Mouse (Mus musculus) ES-CJ7 (cell line): ENCODE data around the gene Gpx5.
A peak's percentile ranks its signal among the peaks of the same experiment; 100 is the strongest.

Experiments used
- DNase-seq: peaks from one replicate; pipeline ENCODE4 v3.0.0; 2011; ENCODE audit warnings: low read depth, low spot score

Gpx5 gene

DNA sequence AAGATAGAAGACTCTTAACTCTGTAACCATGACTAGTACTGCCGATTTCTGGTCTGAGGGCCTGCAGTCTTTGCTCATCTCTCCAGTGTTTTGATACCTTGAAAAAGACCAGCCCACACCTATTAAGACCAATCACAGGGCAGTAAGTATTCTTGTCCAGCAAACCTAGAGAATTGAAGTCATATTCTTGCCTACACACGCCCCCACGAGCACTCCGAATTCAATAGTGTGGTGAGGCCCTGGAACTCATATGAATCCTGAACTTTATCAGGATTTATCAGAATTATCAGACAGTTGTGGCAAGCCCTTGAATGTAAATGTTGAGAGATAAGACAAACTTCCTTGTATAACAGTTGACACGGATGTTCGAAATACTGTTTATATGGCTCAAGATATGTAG lies at the start of gene Gpx5:
TSS of gene Gpx5 (minus strand) at position 101 of the 400 bp plus-strand sequence.
- DNase-seq: no peak

DNA sequence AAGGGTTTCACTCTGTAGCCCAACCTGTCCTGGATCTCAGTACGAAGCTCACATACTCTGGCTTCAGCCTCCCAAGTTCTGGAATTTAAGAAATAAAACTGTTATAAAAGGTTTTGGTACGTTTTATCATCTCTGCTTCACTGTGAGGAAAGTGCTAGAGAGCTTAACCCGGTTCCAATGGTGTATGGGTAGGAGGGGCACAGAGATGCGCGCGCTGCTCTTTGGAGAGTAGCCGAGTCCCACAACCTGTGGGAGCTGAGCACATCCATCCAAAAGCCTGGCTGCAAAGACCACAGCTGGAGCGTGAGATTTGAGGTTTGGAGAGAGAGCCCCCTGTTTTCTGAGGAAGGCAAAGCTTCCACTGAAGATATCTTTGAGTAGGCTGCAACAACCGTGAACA lies 34.9 kb upstream of the Gpx5 start:
- peak; percentile 87 for DNase-seq

DNA sequence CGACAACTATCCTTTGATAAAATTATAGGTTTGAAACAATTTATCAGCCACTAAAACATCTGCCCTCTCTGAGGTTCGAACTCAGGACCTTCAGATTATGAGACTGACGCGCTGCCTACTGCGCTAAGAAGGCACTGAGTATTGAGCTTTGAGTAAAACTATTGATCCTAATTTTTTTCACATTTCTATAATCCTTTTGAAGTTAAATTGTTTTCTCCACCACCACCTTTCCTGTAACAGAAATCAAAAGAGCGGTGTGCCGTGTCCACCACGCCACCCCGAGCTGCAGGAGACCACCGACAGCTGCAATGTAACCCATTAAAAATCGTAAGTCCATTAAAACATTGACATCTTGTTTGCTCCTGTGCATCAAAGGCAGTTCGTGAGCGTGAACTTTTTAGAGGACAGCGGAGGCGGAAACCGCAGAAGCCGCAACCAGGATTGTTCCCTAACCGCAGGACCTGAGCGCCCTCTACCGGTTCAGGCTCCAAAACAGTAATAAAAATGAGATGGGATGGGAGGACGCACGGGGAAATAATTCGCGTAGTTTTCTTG lies 34.2 kb upstream of the Gpx5 start:
- DNase-seq: peak; percentile 90

DNA sequence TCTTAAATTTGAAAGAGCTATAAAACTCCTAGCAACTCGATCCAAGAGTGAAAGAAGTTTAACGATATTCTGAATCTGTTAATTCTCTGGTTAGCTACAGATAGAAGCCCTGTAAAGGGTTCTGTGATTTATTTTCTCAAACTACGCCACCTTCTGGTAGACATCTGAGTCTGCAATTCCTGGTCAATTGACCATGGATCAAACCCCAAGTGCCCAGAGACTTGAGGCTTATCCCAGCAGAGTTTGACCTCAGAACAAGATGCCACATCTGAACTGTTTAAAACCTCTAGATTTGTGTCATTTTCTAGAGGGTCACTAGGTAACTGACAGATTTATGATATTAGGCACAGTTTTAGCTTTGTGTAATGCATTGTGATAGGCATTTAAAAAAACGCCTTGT lies 33.7 kb upstream of the Gpx5 start:
- DNase-seq: peak; percentile 84

DNA sequence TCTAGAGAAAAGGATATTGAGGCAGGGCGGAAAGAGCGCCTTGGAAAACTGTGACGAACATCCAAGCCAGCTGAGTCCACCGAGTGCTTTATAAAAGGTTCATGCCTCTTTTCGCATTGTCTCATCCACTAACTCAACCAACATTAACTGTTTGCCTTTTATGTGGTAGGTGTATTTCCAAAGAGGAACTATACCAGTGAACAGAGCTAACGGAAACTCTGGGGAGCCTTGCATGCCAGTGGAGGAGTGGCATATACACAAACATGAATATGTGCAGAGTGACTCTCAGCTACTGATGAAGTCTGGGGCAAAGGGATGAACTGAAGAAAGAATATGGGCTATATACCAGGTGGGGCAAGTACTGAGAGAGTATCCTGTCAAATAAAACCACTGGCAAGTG lies 30.9 kb upstream of the Gpx5 start:
- DNase-seq: no peak

DNA sequence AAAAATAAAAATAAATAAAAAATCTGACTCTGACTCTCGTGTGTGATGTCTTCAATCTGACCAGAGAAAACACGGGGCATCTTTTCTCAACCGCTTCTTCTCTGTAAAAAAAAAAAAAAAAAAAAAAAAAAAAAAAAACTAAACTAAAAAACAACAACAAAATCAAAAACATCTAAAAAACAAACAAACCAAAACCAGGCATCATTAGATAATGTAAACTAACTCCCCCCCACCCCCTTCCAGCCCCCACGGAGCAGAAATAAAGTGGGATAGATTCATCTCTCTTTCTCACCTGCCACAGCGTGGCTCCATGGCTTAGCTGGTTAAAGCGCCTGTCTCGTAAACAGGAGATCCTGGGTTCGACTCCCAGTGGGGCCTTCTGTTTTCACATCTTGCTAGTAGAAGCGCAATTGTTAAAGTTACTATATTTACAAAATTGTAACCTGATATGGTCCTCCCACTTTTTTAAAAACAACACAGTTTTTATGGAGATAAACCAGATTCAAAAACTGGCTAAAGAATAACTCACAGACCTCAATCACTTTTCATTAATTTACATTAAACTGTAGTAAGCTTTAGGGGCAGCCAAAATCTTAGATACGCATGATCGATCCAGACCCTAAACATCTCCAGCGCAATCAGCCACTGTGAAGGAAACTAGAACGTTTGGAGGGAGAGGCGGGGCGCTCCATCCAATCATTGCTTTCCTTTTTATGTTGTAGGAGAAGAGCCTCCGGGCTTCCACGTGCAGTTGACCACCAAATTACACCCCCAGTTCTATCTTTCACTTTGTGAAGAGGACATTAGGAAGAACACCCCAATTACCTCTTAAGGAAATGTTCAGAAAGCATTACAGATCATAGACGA lies 30.2 kb upstream of the Gpx5 start:
- peak; percentile 82 for DNase-seq

DNA sequence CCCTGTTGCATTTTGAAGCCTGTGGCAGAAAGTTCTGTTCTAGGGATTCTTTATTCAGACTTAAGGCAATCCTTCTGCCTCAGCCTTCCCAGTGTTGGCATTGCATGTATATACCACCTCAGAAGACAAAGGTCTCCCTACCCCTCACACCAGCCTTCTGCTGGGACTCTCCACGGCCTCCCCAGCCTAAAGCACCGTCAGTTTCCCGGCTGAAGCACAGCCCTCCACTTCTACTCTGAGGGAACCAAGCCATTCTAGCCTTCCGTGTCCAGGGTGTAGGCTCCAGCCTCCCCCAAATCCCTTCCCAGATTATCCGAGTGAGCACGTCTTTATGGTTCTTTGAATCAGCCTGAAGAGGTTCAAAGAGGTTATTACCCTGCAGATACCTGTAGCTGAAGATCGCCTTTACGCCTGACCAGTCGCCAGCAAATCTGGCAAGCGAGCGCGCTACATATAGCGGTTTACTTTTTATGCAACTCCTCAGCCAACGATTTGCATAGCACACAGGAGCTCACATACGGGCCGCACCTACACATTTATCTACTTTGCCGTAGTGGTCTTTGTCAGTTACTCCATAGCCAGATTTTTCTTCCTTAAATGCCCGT lies 29.5 kb upstream of the Gpx5 start:
- DNase-seq: peak; percentile 31

DNA sequence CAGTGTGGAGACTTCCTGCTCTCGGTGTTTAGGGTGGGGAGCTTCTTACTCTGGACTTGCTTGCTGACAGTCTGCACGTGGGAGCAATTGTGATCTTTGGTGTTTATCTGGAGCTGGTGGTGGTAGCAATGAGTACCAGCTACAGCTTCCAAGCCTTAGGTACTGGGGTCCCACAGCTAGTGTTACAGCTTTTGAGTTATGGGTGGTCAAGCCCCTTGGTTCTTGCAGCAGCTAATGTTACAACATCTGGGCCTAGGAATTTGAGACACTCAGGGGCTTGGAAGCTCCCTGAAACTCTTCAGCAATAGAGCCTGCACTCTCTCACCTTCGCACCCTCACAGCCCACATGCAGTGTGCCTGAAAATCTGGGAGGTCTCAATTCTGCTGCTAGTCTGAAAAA lies 27.7 kb upstream of the Gpx5 start:
- no peak for DNase-seq

DNA sequence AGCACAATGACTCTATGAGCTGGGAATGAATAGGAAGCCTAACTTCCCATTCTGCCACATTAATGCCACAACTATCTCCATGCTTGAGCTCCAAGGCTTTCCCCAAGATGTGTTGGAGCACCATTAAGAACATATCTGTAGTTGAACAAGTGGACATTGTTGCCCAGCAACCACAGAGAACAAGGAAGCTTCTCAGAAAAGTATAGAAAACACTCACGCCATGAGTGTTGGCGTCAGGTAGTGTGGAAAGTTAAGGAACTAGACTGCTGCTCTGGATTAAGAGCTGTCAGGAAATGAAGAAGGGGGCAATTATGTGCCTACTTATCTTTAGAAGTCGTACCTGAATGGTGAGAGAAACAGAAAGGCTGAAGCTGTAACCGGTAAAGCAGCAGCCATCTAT lies 21.4 kb upstream of the Gpx5 start:
- DNase-seq: no peak

DNA sequence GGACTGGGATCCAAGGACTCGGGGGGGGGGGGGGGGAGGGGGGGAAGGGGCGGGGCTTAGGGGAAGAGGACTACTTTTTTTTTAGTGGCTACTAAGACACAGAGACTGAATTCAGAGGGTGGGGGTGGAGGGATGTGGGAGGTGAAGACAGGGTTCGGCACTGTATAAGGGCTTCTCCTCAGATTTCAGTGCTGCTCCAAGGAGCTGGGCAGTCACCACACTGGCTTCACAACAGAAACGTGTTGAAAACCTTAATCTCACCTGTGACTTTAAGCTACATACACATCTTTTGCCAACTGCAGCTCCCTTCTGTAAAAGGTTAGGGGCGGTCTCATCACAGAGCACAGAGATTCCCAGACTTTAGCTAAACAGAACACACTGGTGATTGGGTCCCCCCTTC lies 20.3 kb upstream of the Gpx5 start:
- DNase-seq: no peak

DNA sequence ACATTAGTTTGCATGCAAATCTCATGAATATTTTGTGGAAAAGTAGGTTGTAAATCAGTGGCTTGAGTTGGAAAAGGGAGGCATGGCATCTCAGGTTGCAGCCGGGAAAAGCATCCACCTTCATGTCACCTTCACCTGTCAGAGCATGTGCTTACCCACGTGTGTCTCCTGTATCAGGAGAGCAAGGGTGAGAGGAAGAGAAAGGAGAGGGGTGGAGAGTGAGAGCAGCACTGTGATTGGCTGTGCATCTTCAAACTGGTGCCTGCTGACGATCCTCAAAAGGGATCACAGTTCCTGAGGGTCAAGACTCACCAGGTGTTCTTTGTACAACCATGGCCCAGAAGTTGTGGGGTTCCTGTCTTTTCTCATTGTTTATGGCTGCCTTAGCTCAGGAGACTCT lies 19.4 kb upstream of the Gpx5 start, which contains the start of gene Gpx6:
TSS of gene Gpx6 (plus strand) at position 200 of the 400 bp plus-strand sequence.
- DNase-seq: peak; percentile 32

DNA sequence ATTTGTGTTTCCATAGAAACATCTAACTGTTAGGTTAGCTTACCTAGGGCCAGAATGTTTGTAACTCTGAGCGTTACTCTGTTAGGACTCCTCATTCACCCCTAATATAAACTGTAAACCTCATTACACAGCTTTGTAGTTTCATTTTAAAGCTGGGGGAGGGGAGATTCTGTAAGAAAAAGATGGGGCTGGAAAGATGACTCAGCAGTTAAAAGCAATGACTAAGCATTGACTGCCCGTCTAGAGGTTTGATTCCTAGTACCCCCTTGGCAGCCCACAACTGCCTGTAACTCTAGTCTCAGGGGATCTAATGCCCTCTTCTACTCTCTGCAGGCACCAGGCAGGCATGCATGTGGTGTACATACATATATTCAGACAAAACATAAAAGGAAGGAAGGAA lies 17.3 kb upstream of the Gpx5 start:
- DNase-seq: peak; percentile 26

DNA sequence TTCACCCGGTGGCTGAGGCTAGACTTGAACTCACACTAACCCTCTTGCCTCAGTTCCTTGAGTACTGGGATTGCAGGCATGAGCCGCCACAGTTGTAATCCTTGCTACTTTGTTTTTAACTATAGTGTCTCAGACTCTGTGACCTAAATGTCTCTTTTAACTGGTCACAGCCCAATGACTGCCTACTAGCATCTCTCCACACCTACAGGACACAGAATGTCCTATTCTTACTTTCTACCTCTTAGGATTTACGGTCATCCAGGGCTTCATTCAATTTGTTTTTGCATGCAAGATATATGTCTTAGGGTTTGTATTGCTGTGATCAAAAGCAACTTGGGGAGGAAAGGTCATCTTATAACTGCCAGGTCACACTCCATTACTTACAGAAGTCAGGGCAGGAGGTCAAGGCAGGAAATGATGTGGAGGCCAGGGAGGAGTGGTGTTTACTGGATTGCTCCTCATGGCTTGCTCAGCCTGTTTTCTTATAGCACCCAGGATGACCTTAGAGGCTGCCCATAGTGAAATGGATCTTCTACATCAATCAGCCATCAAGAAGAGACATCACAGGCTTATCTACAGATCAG lies 12.0 kb upstream of the Gpx5 start:
- DNase-seq: no peak

DNA sequence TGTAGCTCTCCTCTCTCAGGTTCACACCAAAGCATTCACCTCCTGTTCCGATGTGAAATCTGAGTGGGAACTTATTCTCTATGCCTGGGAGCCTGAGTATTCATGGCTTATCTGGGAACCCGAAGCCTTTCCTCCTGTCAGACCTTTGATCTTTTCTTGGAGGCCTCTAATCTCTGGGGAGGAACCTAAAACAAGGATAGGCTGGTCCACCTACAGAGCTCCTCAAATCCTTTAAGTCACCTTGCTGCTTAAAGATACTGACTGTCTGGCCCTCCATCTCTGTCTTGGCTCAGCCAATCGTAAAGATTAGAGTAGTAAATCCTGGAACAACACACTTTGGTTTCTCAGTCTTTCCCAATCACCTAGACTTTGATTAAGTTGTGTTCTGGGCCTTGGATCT lies 6.0 kb upstream of the Gpx5 start:
- DNase-seq: no peak

DNA sequence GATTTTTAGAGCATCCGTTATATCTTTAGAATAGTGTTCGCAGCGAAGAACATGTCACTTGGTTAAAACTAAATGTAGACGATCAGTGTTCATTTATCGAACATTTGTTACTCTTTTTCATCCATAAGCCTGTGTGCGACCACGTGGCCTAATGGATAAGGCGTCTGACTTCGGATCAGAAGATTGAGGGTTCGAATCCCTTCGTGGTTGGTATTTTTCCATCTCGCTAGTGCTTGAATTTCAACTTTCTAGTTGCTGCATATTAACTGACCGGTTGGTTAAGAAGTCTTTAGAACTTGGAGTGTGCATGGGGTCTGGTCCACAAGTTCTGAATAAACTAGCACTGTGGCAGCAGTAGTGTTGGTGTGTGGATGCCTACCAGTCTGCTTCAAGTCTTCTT lies 13.0 kb downstream of the Gpx5 start:
- DNase-seq: peak; percentile 93

DNA sequence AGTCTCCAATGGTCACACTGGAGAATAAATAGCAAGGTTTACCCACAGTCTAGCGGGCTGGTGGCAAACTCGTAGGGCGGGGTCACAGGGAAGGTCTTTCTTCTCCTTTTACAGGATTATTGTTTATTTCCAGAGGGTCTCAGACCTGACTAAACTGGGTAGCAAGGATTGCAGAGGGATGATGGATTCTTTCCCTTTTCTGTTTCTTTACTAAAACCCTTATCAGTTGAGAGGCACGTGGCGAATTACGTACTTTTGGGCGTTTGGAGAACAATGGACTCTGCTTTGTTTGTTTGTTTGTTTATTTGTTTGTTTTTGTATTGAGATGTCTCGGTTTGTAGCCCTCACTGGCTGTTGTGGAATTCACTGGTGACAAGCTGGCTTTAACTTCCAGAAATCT lies 13.5 kb downstream of the Gpx5 start:
- DNase-seq: no peak

DNA sequence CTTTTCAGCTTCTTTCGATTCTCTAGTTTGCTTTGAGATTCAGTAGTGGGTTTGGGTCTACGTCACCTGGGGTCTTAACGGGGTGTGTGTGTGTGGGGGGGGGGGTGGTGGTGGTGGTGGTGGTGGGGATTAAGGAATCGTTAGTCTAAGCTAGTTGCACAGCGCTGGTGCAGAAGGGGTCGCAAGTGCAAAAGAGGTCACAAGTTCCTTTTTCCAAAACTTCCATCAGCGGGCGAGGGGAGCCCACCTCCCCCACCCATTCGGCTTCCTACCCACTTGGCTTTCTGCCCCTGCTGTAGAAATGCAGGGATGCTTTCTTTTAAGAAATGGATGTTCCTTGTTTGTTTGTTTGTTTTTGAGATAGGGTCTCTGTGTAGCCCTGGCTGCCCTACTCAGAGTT lies 16.0 kb downstream of the Gpx5 start:
- DNase-seq: peak; percentile 56

DNA sequence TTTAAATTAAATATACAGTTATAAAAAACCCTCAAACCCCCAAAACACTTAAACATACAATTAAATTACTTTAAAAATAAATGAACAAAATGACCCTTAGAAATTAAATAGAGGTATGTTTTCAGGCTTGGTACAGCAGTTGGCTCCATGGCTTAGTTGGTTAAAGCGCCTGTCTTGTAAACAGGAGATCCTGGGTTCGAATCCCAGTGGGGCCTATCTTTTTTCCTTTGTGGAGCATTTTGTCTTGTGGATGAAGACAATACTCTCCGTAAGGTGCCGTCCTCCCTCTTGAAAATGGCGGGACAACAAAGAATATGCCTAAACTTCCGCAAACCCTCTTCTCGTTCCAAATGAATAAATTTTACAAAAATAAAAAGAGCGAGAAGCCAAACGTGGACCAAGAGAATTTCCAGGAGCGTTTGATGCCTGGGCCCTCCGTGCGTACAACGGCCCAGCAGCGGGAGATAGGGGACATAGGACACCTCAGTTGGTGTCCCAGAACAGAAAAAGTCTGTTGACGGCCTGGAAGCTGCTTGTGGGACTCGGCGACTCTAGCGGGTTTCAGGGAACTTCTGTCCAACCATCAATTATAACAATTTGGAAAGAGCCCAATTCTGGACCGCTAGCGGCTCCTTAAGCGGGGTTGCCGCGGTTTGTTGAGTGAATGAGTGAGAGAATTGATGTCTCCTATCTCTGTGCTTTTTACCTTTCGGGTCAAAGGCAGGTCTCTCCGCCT lies 16.5 kb downstream of the Gpx5 start:
- peak; percentile 94 for DNase-seq

DNA sequence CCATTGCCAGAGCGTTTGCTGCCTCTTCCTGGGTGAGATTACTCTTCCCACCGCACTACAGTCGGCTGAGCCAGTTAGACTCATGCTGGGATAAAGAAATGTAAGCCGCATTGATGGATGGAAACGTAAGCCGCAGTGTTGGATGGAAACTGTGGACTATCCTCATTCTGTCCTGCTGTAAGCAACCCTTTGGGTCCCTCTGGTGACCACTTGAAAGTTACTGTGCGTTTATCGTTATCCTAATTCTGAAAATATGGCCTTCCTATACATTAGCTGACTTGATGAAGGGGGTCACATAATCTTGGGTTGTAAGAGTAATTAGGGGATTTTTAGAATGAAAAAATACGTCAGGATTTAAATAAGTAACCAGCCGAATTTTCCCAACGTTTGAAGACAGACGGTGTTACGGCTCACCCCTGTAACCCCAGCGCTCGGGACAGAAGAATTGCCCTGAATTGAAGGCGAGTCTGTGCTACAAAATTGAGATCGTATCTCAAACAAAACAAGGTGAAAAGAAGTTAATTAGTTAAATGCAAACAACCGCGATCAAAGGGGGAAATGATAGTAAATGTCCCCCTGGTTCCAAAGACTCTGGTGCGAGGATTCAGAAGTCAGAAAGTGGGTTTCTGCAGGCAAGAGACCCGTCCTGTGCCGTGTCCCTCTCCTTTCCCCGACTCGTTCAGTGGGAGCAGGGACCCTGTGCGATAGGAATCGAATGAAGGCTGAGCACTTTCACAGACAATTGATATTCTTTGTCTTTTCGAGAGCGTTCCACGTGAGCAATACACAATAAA lies 17.3 kb downstream of the Gpx5 start:
- peak; percentile 67 for DNase-seq

DNA sequence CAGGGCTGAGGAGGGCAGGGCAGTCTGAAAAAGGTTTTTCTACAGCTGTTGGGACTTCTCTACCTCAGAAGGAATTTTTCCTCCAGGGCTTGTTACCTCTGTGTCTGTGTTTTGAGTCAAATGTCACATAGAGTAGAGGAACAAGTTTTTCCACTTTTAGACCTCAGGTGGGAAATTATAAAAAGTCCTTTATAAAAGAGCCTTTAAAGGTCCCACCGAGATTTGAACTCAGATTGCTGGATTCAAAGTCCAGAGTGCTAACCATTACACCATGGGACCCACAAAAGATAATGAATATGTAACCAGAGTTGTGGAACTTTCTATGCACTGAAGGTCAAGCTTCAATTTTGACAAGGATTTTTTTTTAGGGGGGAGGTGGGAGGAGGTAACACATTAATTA lies 24.3 kb downstream of the Gpx5 start:
- DNase-seq: peak; percentile 81

DNA sequence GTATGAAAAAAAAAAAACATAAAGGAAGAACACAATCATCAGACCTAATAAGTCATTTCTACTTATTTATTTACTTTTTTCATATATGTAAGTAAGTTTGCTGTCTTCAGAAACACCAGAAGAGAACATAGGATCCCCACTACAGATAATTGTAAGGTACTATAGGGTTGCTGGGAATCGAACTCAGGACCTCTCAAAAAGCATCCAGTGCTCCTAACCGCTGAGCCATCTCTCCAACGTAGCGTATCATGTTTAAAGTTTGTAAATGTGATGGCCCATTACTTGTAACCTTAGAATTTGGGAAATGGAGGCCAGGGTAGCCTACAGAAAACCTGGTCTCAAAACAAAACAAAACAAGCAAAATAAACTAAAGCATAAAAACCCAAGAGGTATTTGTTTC lies 25.0 kb downstream of the Gpx5 start:
- peak; percentile 86 for DNase-seq
